Mouse (Mus musculus): Measurements from ENCODE around the gene Calb2. TPM values are rescaled to one million over a fixed set of nuclear protein-coding genes. Genes with fewer than 3 reads are reported as not detected.

Gene Calb2
- total and polyA plus RNA-seq, 2 experiments from 2014 or later: 126 to 359 TPM

GRCm38 (mm10) chr8:110177359-110178155 is 9.5 kb upstream of the Calb2 start:
- 29% methylated on average over 22 of the region's 22 CpGs for WGBS
- no peak overlapping the region for H3K27ac ChIP-seq (ENCODE audit: low read depth, low read length)
- peaks cover 11% of the 10 kb centered on the region; the same call in 1 of the 2 replicates for H3K4me1 ChIP-seq (ENCODE audit: insufficient read depth, low read length)
- ATAC-seq (ENCODE audit: low FRiP score) (peak; percentile 77), DNase-seq (ENCODE audit: low spot score) (peak; percentile 72)
- H3K4me2 ChIP-seq (ENCODE audit: low read depth, low read length, poor library complexity, severe bottlenecking): no peak overlapping the region
- no peaks in the 10 kb centered on the region for H3K9me3 ChIP-seq (ENCODE audit: low read length)
- no peaks in the 10 kb centered on the region for H3K27me3 ChIP-seq (ENCODE audit: insufficient read depth, low read length)
- no peak overlapping the region for H3K9ac ChIP-seq (replicated peaks; ENCODE audit: low read length, poor library complexity, severe bottlenecking)
- H3K36me3 ChIP-seq (ENCODE audit: insufficient read depth, low read length): no peaks in the 10 kb centered on the region
- TF ChIP-seq CTCF (IDR thresholded peaks at IDR 0.05): no peak
- H3K4me3 ChIP-seq (ENCODE audit: low read depth, low read length): no peak overlapping the region

- H3K27ac ChIP-seq (ENCODE audit: low read depth, low read length): no peak overlapping the region
- no peak overlapping the region for H3K9ac ChIP-seq (replicated peaks; ENCODE audit: low read length, poor library complexity, severe bottlenecking)
- H3K4me3 ChIP-seq (ENCODE audit: low read depth, low read length): no peak overlapping the region
- ATAC-seq (ENCODE audit: low FRiP score) (no peak), DNase-seq (ENCODE audit: low spot score) (no peak)
- 84% methylated on average over 4 of the region's 4 CpGs for WGBS
- H3K36me3 ChIP-seq (ENCODE audit: insufficient read depth, low read length): no peaks in the 10 kb centered on the region
- TF ChIP-seq CTCF (IDR thresholded peaks at IDR 0.05): no peak
- H3K4me1 ChIP-seq (ENCODE audit: insufficient read depth, low read length): peaks cover 6% of the 10 kb centered on the region; the same call in 1 of the 2 replicates
- no peaks in the 10 kb centered on the region for H3K9me3 ChIP-seq (ENCODE audit: low read length)
- no peaks in the 10 kb centered on the region for H3K27me3 ChIP-seq (ENCODE audit: insufficient read depth, low read length)
- H3K4me2 ChIP-seq (ENCODE audit: low read depth, low read length, poor library complexity, severe bottlenecking): no peak overlapping the region
Observed at GRCm38 (mm10) chr8:110174826-110175225, 6.8 kb upstream of the Calb2 start.

GRCm38 (mm10) chr8:110172161-110172560 is 4.2 kb upstream of the Calb2 start:
- H3K36me3 ChIP-seq (ENCODE audit: insufficient read depth, low read length): no peaks in the 10 kb centered on the region
- no peaks in the 10 kb centered on the region; the same call in 1 of the 2 replicates for H3K4me1 ChIP-seq (ENCODE audit: insufficient read depth, low read length)
- H3K4me2 ChIP-seq (ENCODE audit: low read depth, low read length, poor library complexity, severe bottlenecking): no peak overlapping the region
- H3K27me3 ChIP-seq (ENCODE audit: insufficient read depth, low read length): peaks cover 4% of the 10 kb centered on the region; the same call in 1 of the 2 replicates
- WGBS: 36% methylated on average over 6 of the region's 6 CpGs
- no peak overlapping the region; the same call in 1 of the 2 replicates for H3K27ac ChIP-seq (ENCODE audit: low read depth, low read length)
- no peaks in the 10 kb centered on the region for H3K9me3 ChIP-seq (ENCODE audit: low read length)
- no peak for TF ChIP-seq CTCF (IDR thresholded peaks at IDR 0.05)
- H3K4me3 ChIP-seq (ENCODE audit: low read depth, low read length): no peak overlapping the region
- no peak overlapping the region for H3K9ac ChIP-seq (replicated peaks; ENCODE audit: low read length, poor library complexity, severe bottlenecking)
- DNase-seq (ENCODE audit: low spot score): peak; percentile 43
- ATAC-seq (ENCODE audit: low FRiP score): no peak

DNA sequence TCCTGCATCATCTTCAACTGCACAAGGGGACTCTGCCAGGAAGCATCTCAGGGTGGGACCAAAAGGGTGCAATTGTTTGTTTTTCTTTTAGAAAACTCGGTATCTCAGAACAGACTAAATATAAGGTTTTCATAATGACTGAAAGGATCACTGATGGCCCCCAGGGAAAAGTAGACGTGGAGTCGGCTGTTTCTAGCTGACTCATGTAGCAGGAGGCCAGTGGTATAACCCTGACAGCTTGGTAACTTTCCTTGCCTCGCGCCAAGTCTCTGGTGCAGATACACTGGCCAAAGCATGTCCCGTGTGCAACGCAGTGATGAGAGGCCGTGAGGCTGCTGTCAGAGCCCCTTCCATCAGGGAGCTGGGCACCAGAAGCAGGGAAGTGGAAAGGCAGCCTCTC is 1.7 kb downstream of the Calb2 start:
- ATAC-seq (ENCODE audit: low FRiP score) (no peak), DNase-seq (ENCODE audit: low spot score) (no peak)
- H3K9ac ChIP-seq (replicated peaks; ENCODE audit: low read length, poor library complexity, severe bottlenecking): no peak overlapping the region
- TF ChIP-seq CTCF (IDR thresholded peaks at IDR 0.05): no peak
- no peak overlapping the region for H3K27ac ChIP-seq (ENCODE audit: low read depth, low read length)
- H3K4me1 ChIP-seq (ENCODE audit: insufficient read depth, low read length): no peaks in the 10 kb centered on the region
- peak overlapping the region; percentile 55; the same call in 1 of the 2 replicates for H3K4me2 ChIP-seq (ENCODE audit: low read depth, low read length, poor library complexity, severe bottlenecking)
- H3K4me3 ChIP-seq (ENCODE audit: low read depth, low read length): no peak overlapping the region
- peaks cover 4% of the 10 kb centered on the region; the same call in 1 of the 2 replicates for H3K27me3 ChIP-seq (ENCODE audit: insufficient read depth, low read length)
- no peaks in the 10 kb centered on the region for H3K9me3 ChIP-seq (ENCODE audit: low read length)
- no peaks in the 10 kb centered on the region for H3K36me3 ChIP-seq (ENCODE audit: insufficient read depth, low read length)
- 78% methylated on average over 8 of the region's 8 CpGs for WGBS

GRCm38 (mm10) chr8:110162007-110162406 is 6.0 kb downstream of the Calb2 start:
- peak; percentile 44 for DNase-seq (ENCODE audit: low spot score)
- H3K27ac ChIP-seq (ENCODE audit: low read depth, low read length): no peak overlapping the region
- no peak for TF ChIP-seq CTCF (IDR thresholded peaks at IDR 0.05)
- H3K4me3 ChIP-seq (ENCODE audit: low read depth, low read length): no peak overlapping the region
- H3K9me3 ChIP-seq (ENCODE audit: low read length): no peaks in the 10 kb centered on the region
- 0 out of 2 replicates have a peak, but pooled peaks cover 6% of the 10 kb centered on the region for H3K4me1 ChIP-seq (ENCODE audit: insufficient read depth, low read length)
- no peak overlapping the region for H3K9ac ChIP-seq (replicated peaks; ENCODE audit: low read length, poor library complexity, severe bottlenecking)
- WGBS: 77% methylated on average over 6 of the region's 6 CpGs
- no peak overlapping the region for H3K4me2 ChIP-seq (ENCODE audit: low read depth, low read length, poor library complexity, severe bottlenecking)
- no peak for ATAC-seq (ENCODE audit: low FRiP score)
- H3K36me3 ChIP-seq (ENCODE audit: insufficient read depth, low read length): no peaks in the 10 kb centered on the region
- no peaks in the 10 kb centered on the region; the same call in 1 of the 2 replicates for H3K27me3 ChIP-seq (ENCODE audit: insufficient read depth, low read length)

GRCm38 (mm10) chr8:110152951-110153350 is 15.1 kb downstream of the Calb2 start:
- Histone ChIP-seq H3K9me3 (ENCODE audit: low read length) (no peaks in the 10 kb centered on the region), H3K27ac (ENCODE audit: low read depth, low read length) (no peak overlapping the region), H3K36me3 (ENCODE audit: insufficient read depth, low read length) (no peaks in the 10 kb centered on the region), H3K9ac (replicated peaks; ENCODE audit: low read length, poor library complexity, severe bottlenecking) (no peak overlapping the region), H3K4me3 (ENCODE audit: low read depth, low read length) (no peak overlapping the region), H3K4me1 (ENCODE audit: insufficient read depth, low read length) (no peaks in the 10 kb centered on the region), H3K4me2 (ENCODE audit: low read depth, low read length, poor library complexity, severe bottlenecking) (no peak overlapping the region), H3K27me3 (ENCODE audit: insufficient read depth, low read length) (no peaks in the 10 kb centered on the region)
- no peak for TF ChIP-seq CTCF (IDR thresholded peaks at IDR 0.05)
- no peak for DNase-seq (ENCODE audit: low spot score)
- no peak for ATAC-seq (ENCODE audit: low FRiP score)
- 73% methylated on average over 6 of the region's 6 CpGs for WGBS

Measured in midbrain, postnatal 0 days (tissue).